Mouse (Mus musculus) CH12.LX (cell line): ENCODE measurements at regions not wholly inside any gene's neighbourhood (a gene's known extent, or its start where the extent isn't known, plus 50 kb on each side); places are given as distances from the start of the nearest gene placed in this dataset.
A peak's percentile ranks its signal among the peaks of the same experiment; 100 is the strongest.

Experiments used
- CHD1 ChIP-seq: IDR thresholded peaks from 2 replicates; pipeline ENCODE4 v1.6.1; 2012; ENCODE audit warnings: low read depth, low read length, improper control_type of control experiment, inconsistent platforms
- CHD2 ChIP-seq: IDR thresholded peaks from 2 replicates; pipeline ENCODE4 v1.6.1; 2011; ENCODE audit warnings: low read length, improper control_type of control experiment
- CTCF ChIP-seq, 2 experiments: IDR thresholded peaks in 1 of 2; conservative IDR thresholded peaks in 1 of 2; 2 replicates each; pipeline ENCODE4 v1.5.1; 2011 to 2012; ENCODE audit warnings: low read depth in 2 of 2, low read length in 2 of 2, improper control_type of control experiment in 1 of 2, inconsistent platforms in 1 of 2, mild to moderate bottlenecking in 1 of 2, moderate library complexity in 1 of 2
- EP300 ChIP-seq: IDR thresholded peaks from 2 replicates; pipeline ENCODE4 v1.6.1; 2011; ENCODE audit warnings: low read length, improper control_type of control experiment
- JUND ChIP-seq: conservative IDR thresholded peaks from 2 replicates; pipeline ENCODE4 v1.6.1; 2011; ENCODE audit warnings: low read depth, low read length, improper control_type of control experiment
- MAX ChIP-seq: IDR thresholded peaks from 2 replicates; pipeline ENCODE4 v1.6.1; 2011; ENCODE audit warnings: low read length, improper control_type of control experiment
- MAZ ChIP-seq: IDR thresholded peaks from 2 replicates; pipeline ENCODE4 v1.6.1; 2012; ENCODE audit warnings: low read depth, mild to moderate bottlenecking, inconsistent platforms, low read length, improper control_type of control experiment, moderate library complexity
- MYC ChIP-seq: IDR thresholded peaks from 2 replicates; pipeline ENCODE4 v1.6.1; 2011; ENCODE audit warnings: low read depth, mild to moderate bottlenecking, improper control_type of control experiment, low read length
- POLR2A ChIP-seq: IDR thresholded peaks from 2 replicates; pipeline ENCODE4 v1.6.1; 2011; ENCODE audit warnings: low read depth, mild to moderate bottlenecking, improper control_type of control experiment, low read length
- RAD21 ChIP-seq: IDR thresholded peaks from 2 replicates; pipeline ENCODE4 v1.6.1; 2011; ENCODE audit warnings: low read depth, mild to moderate bottlenecking, low read length, improper control_type of control experiment, moderate library complexity
- TBP ChIP-seq: conservative IDR thresholded peaks from 2 replicates; pipeline ENCODE4 v1.6.1; 2011; ENCODE audit warnings: low read depth, low read length, improper control_type of control experiment
- ZC3H11A ChIP-seq: IDR thresholded peaks from 2 replicates; pipeline ENCODE4 v1.6.1; 2012; ENCODE audit warnings: low read depth, mild to moderate bottlenecking, inconsistent platforms, low read length, improper control_type of control experiment
- ZKSCAN1 ChIP-seq: IDR thresholded peaks from 2 replicates; pipeline ENCODE4 v1.6.1; 2012; ENCODE audit warnings: low read depth, inconsistent platforms, low read length, improper control_type of control experiment, borderline replicate concordance
- ZNF384 ChIP-seq: IDR thresholded peaks from 2 replicates; pipeline ENCODE4 v1.6.1; 2012; ENCODE audit warnings: low read depth, low read length, improper control_type of control experiment, inconsistent platforms

- TF ChIP-seq POLR2A (no peak), CHD2 (no peak), EP300 (0 out of 2 replicates have a peak, but pooled peaks have one; percentile 26), ZC3H11A (no peak), RAD21 (no peak), CTCF (conservative IDR thresholded peaks at IDR 0.05 in 1 of 2, IDR thresholded peaks at IDR 0.05 in 1 of 2; ENCODE audit: low read depth in 2 of 2, low read length in 2 of 2) (no peak), JUND (0 out of 2 replicates have a peak, but pooled peaks have one; percentile 24), MAX (no peak), ZNF384 (no peak), TBP (no peak), MYC (no peak), CHD1 (no peak), ZKSCAN1 (no peak), MAZ (no peak)
These were observed 53.0 kb upstream of the Mkln1 start for GRCm38 (mm10) chr6:31345366-31346084.
